Mouse (Mus musculus) cerebellum, adult 2 months (tissue): ENCODE measurements around the gene Fam13c. TPM values are rescaled to one million over a fixed set of nuclear protein-coding genes. Genes with fewer than 3 reads are reported as not detected.

Source experiments
- DNase-seq, 2 experiments: peaks; one replicate each; pipeline ENCODE4 v3.0.0; 2021
- H3K27ac ChIP-seq: fragments of 200-500 bp; 2 replicates; pipeline ENCODE4 v1.5.1; 2012; ENCODE audit warnings: low read length, control low read depth, inconsistent platforms; ENCODE audit not compliant: insufficient read depth
- H3K27me3 ChIP-seq: fragments of 200-500 bp; 2 replicates; pipeline ENCODE4 v1.6.1; 2012; ENCODE audit warnings: inconsistent platforms, mild to moderate bottlenecking, low read length, moderate library complexity; ENCODE audit not compliant: control insufficient read depth, insufficient read depth
- H3K4me1 ChIP-seq: fragments of 200-500 bp; 2 replicates; pipeline ENCODE4 v1.6.1; 2011; ENCODE audit warnings: low read length; ENCODE audit not compliant: control insufficient read depth, insufficient read depth
- H3K4me3 ChIP-seq: fragments of 200-500 bp; replicated peaks from 2 replicates; pipeline ENCODE3; 2011; ENCODE audit warnings: mild to moderate bottlenecking, low read depth, low read length, control low read depth; ENCODE audit not compliant: insufficient read depth
- CTCF ChIP-seq: fragments of 200-500 bp; IDR thresholded peaks from 2 replicates; pipeline ENCODE4 v1.5.1; 2011; ENCODE audit warnings: low read depth, mild to moderate bottlenecking, control low read depth, low read length, moderate library complexity, borderline replicate concordance; ENCODE audit not compliant: insufficient read depth
- POLR2A ChIP-seq: fragments of 200-500 bp; IDR thresholded peaks from 2 replicates; pipeline ENCODE4 v1.6.1; 2011; ENCODE audit warnings: low read length, control low read depth, borderline replicate concordance; ENCODE audit not compliant: insufficient read depth
- WGBS: fragments of 180-500 bp; shearing (Covaris S2); methylation state at CpG from one replicate; pipeline ENCODE4 v1.1.7; 2018; 5-methylcytosine and 5-hydroxymethylcytosine counted together
- polyA plus RNA-seq: library from polyadenylated mRNA; depleted of rRNA; stranded (reverse); fragments of >200 nt; gene quantifications from 2 replicates; pipeline ENCODE4 v1.2.3, GENCODE M21; 2012

Gene Fam13c
- polyA plus RNA-seq, 1 experiment: 22.3 TPM

DNA sequence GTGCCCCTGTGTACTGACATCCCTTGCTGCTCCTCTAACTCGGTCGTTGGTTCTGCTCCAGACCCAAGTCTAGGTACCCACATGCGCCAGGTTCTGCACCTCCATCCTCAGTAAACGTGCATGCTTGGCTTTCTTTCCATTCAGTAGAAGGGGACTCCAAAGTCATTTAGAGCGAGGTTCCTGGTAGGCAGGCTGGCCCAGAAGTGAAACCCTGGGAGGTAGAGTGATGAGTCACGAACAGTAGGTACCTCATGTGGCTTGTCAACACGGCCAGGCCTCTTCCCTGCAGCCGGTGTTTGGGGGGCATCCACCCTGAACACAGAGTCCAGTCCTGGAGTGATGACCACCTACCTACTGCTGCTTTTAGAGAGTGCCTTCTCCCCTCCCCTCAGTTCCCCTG lies 76.4 kb downstream of the Fam13c start:
- H3K4me1 ChIP-seq: peaks cover 15% of the 10 kb centered on the region
- no peak overlapping the region for H3K4me3 ChIP-seq
- peak; percentile 39 to 51 for DNase-seq
- TF ChIP-seq CTCF: no peak
- TF ChIP-seq POLR2A: no peak
- 33% methylated on average over 8 of the region's 8 CpGs for WGBS
- H3K27ac ChIP-seq: 0 out of 2 replicates have a peak overlapping the region, but pooled peaks have one; percentile 52
- no peaks in the 10 kb centered on the region for H3K27me3 ChIP-seq

DNA sequence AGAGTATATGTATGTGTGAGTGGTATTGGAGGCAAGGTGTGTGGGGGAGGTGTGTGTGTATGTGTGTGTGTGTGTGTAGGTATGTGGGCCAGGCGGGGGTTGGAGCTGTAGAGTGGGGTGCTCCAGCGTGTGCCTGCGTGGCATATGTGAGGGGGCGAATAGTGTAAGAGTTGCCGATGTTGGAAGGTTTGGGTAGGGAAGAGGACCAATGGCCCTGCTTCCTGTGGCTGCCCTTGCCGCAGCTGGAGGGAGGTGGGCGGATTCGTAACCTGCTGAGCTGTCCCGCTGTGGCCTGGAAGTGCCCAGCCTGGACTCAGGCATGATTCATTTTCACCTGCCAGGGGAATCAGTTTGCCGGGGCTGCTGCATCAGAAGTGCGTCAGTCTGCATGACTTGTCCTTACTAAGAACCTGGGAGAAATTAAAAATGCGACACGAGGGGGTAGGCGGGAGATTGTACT lies 79.4 kb downstream of the Fam13c start:
- no peak overlapping the region for H3K27ac ChIP-seq
- 19% methylated on average over 14 of the region's 14 CpGs for WGBS
- TF ChIP-seq CTCF: no peak
- TF ChIP-seq POLR2A: no peak
- no peaks in the 10 kb centered on the region for H3K27me3 ChIP-seq
- peaks cover 15% of the 10 kb centered on the region for H3K4me1 ChIP-seq
- peak; percentile 58 to 66 for DNase-seq
- no peak overlapping the region for H3K4me3 ChIP-seq

DNA sequence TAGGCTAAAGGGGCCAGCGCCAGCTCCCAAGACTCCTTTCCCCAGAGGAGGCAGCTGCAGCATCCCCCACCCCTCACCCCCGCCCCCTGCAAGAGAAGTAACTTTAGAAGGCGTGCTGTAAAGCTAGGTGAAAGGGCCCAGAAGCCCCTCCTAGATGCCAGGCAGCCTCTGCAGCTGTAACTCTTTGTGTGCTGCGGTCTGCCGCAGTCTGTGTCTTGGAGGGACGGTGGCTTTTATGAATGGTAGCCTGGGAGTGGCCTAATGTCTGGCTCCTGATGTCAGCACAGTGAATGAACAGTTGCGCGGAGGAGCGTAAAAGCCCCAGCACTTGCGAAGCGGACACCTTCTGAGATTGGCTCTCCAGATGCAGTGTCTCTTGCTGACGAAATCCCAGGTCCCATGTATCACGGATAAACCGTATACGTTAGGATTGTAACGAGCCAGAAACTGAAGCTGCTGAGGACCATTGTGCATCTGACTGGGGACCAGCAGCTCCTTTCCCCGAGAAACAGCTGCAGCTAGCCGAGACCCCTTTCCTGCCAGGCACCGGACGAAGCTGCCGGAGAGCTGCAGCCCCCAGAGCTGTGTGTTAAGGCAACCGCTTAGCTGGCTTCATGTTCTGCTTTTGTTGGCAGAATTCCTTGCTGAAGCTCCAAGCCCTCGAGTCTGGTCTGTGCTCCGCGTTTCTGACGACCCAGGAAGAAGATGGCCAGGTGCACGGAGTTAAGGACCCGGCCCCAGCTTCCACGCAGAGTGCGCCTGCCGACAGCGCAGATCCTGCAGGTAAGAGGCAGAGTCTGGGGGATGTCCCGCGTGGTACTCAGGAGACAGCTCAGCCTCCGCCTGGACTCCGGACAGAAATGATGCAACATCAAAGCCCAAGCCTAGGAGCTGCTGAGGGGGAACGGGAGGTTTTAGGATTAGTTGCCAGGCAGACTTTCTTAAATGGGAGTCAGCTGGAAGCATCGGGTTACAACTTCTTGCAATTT lies 80.2 kb downstream of the Fam13c start:
- H3K4me1 ChIP-seq: peaks cover 15% of the 10 kb centered on the region
- no peaks in the 10 kb centered on the region for H3K27me3 ChIP-seq
- TF ChIP-seq CTCF: no peak
- TF ChIP-seq POLR2A: no peak
- no peak overlapping the region for H3K27ac ChIP-seq
- peak overlapping the region; percentile 48 for H3K4me3 ChIP-seq
- WGBS: 5% methylated on average over 38 of the region's 38 CpGs
- peak; percentile 42 to 54 for DNase-seq

DNA sequence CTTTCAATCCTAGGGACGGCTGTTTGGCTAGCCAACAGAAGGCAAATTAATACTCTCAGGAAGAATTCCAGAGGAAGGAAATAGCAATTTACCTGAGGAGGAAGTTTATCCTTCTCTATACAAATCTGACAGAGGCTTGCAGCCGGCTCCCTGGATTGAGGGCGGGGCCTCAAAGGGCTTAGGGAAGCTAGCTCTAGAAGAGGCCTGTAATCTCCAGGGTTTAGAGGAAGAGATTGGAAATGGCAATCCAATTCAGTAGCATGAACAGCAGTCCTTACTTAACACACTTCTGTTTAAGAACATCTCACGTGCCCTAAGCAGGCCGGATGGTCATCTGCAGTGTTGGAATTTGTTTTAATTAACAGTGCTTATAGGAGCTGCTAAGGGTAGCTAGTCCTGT lies 81.1 kb downstream of the Fam13c start:
- H3K27me3 ChIP-seq: no peaks in the 10 kb centered on the region
- peak in 1 of 2 experiments; percentile 9 for DNase-seq
- peaks cover 10% of the 10 kb centered on the region for H3K4me1 ChIP-seq
- H3K4me3 ChIP-seq: no peak overlapping the region
- no peak for TF ChIP-seq POLR2A
- TF ChIP-seq CTCF: no peak
- no peak overlapping the region for H3K27ac ChIP-seq
- whole genome bisulfite sequencing: 78% methylated on average over 5 of the region's 5 CpGs

DNA sequence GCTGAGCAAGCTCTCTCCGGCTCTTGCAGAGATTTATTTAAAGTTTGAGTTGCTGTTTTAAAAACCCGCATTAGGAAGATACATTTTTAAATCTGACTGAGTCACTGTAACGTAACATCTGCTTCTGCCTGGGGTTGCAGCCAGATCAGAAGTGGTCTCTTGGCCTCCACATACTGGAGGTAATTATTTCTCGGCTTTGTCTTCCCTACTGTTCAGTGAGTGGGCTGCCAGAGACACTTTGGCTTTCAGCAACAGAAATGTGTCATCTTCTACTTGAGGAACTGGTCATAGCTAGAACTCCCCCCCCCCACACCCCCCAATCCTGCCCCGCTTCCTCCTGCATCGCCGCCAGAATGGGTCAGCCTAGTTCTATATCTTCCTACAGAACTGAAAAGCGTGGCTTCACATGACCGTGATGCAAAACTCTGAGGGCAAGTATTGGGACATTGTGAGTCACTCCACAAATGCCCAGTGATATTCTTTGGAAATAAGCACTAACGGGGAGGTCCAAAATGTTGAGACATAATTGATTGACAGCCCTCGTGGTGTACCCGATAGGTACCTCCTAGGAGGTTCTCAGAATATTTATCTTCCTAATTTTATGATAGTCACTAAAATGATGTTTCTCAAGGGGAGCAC lies 90.0 kb downstream of the Fam13c start:
- Histone ChIP-seq H3K27ac (no peak overlapping the region), H3K4me3 (no peak overlapping the region), H3K4me1 (peaks cover 15% of the 10 kb centered on the region; the same call in 1 of the 2 replicates), H3K27me3 (no peaks in the 10 kb centered on the region)
- 57% methylated on average over 12 of the region's 12 CpGs for WGBS
- no peak for DNase-seq
- no peak for TF ChIP-seq CTCF
- TF ChIP-seq POLR2A: no peak

DNA sequence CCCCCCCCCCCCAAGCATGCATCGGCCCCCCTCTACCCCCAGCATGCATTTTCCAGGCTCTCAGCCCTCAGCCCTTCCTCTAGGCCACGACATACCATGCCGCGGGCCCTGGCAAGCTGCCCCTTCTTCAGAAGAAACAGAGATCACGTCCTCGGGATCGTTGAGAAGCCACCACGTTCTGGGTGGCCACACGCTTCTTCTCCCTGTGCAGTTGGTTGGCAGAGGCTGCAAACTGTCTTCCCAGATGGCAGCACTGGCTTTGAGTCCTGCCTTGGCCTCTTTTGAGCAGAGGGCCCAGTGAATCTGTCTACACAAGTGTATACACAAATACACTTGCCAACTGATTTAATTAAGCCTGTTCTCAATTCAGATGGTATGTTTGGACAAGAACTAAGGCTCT lies 92.0 kb downstream of the Fam13c start:
- H3K27ac ChIP-seq: no peak overlapping the region
- WGBS: 5% methylated on average over 9 of the region's 9 CpGs
- no peak overlapping the region for H3K4me3 ChIP-seq
- peak; percentile 72 to 84 for DNase-seq
- no peaks in the 10 kb centered on the region for H3K27me3 ChIP-seq
- TF ChIP-seq POLR2A: no peak
- no peak for TF ChIP-seq CTCF
- peaks cover 15% of the 10 kb centered on the region; the same call in 1 of the 2 replicates for H3K4me1 ChIP-seq

DNA sequence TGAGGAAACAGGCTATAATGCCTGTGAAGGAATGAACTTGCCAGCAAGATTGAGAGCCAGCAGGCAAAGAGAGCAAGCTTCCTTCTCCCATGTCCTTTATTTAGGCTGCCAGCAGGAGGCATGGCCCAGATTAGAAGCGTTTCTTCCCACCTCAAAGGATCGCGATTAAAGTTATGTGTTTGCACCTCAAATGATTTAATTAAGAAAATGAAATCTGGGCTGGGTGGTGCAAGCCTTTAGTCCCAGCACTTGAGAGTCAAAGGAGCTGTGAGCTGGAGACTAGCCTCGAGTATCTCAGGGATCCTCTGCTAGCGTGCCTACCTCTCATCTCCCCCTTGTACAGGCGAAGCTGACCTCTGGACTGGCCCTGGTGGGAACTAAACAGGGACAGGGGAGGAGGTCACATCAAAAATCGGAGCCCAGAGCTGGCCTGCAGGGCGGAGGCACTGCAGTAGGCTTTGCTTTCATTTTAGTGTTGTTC lies 93.1 kb downstream of the Fam13c start:
- peak; percentile 63 to 68 for DNase-seq
- WGBS: 17% methylated on average over 8 of the region's 8 CpGs
- Histone ChIP-seq H3K4me1 (peaks cover 15% of the 10 kb centered on the region; the same call in 1 of the 2 replicates), H3K27ac (peak overlapping the region; percentile 60), H3K4me3 (no peak overlapping the region), H3K27me3 (no peaks in the 10 kb centered on the region)
- no peak for TF ChIP-seq POLR2A
- TF ChIP-seq CTCF: no peak
